Mouse (Mus musculus) bone marrow macrophage, adult 2 months (primary cell): ENCODE results near the gene Ina.

Source experiments
- CTCF ChIP-seq: IDR thresholded peaks from 2 replicates; pipeline ENCODE4 v1.5.1; 2012; ENCODE audit warnings: low read depth, mild to moderate bottlenecking, low read length, moderate library complexity
- POLR2A ChIP-seq: IDR thresholded peaks from 2 replicates; pipeline ENCODE4 v1.6.1; 2012; ENCODE audit warnings: mild to moderate bottlenecking, low read depth, low read length, borderline replicate concordance

GRCm38 (mm10) chr19:47015965-47016364 is 1.5 kb downstream of the Ina start:
- TF ChIP-seq POLR2A = no peak
- TF ChIP-seq CTCF = no peak
